Mouse (Mus musculus) limb, embryonic 14.5 days (tissue): ENCODE results near the gene Slit1. TPM values are rescaled to one million over a fixed set of nuclear protein-coding genes. Genes with fewer than 3 reads are reported as not detected.

Source experiments
- ATAC-seq: fragments of 200-750 bp; cut with Nextera tagmentation; 2 replicates; pipeline ENCODE4 v1.8.0; 2017; ENCODE audit warnings: low read depth, moderate number of reproducible peaks, moderate TSS enrichment; ENCODE audit not compliant: low FRiP score
- DNase-seq: peaks from one replicate; pipeline ENCODE4 v3.0.0-alpha.2; 2015; ENCODE audit warnings: low spot score
- H3K27ac ChIP-seq: fragments of 300-500 bp; sonication (generic); replicated peaks from 2 replicates; pipeline ENCODE4 v1.5.1; 2014; ENCODE audit warnings: low read depth, mild to moderate bottlenecking, low read length, moderate library complexity, mixed read lengths
- H3K27me3 ChIP-seq: fragments of 300-500 bp; sonication (generic); 2 replicates; pipeline ENCODE4 v1.6.1; 2014; ENCODE audit warnings: low read length, mixed read lengths; ENCODE audit not compliant: control insufficient read depth, insufficient read depth
- H3K36me3 ChIP-seq: fragments of 300-500 bp; sonication (generic); 2 replicates; pipeline ENCODE4 v1.6.1; 2014; ENCODE audit warnings: mild to moderate bottlenecking, low read length, moderate library complexity, mixed read lengths; ENCODE audit not compliant: control insufficient read depth, insufficient read depth
- H3K4me1 ChIP-seq: fragments of 300-500 bp; sonication (generic); 2 replicates; pipeline ENCODE4 v1.6.1; 2014; ENCODE audit warnings: antibody characterized with exemption, low read length, mixed read lengths; ENCODE audit not compliant: control insufficient read depth, insufficient read depth
- H3K4me2 ChIP-seq: fragments of 300-500 bp; sonication (generic); replicated peaks from 2 replicates; pipeline ENCODE4 v1.6.1; 2014; ENCODE audit warnings: low read depth, mild to moderate bottlenecking, low read length, moderate library complexity; ENCODE audit not compliant: severe bottlenecking
- H3K4me3 ChIP-seq: fragments of 300-500 bp; sonication (generic); replicated peaks from 2 replicates; pipeline ENCODE4 v1.5.1; 2014; ENCODE audit warnings: low read length
- H3K9ac ChIP-seq: fragments of 300-500 bp; sonication (generic); 2 replicates; pipeline ENCODE4 v1.6.1; 2014; ENCODE audit warnings: mild to moderate bottlenecking, low read depth, low read length, moderate library complexity; ENCODE audit not compliant: severe bottlenecking
- H3K9me3 ChIP-seq: fragments of 300-500 bp; sonication (generic); 2 replicates; pipeline ENCODE4 v1.6.1; 2016; ENCODE audit warnings: low read length; ENCODE audit not compliant: control insufficient read depth
- POLR2A ChIP-seq: fragments of 200-500 bp; IDR thresholded peaks from 2 replicates; pipeline ENCODE4 v1.8.0; 2012; ENCODE audit warnings: inconsistent platforms, mild to moderate bottlenecking, moderate library complexity, borderline replicate concordance; ENCODE audit not compliant: insufficient read depth, insufficient read length; ENCODE audit errors: extremely low read depth
- WGBS: fragments of 180-500 bp; shearing (Covaris S2); extraction: QIAGEN DNeasy Blood & Tissue Kit; methylation state at CpG from one replicate; pipeline ENCODE4 v1.1.7; 2014; 5-methylcytosine and 5-hydroxymethylcytosine counted together
- microRNA-seq: library from miRNA; unstranded; fragments of <30 nt; microRNA quantifications from one replicate; pipeline ENCODE4, GENCODE M21; 2016
- polyA plus RNA-seq, 2 experiments: library from polyadenylated mRNA; depleted of rRNA in 1 of 2; stranded (reverse) in 1 of 2; unstranded in 1 of 2; fragments of >200 nt; fragmentation: Nextera tagmentation in 1 of 2; extraction: Ambion mirVana in 1 of 2; gene quantifications; 2 replicates each; pipeline versions ENCODE4 v1.2.1 to v1.2.3; 2012 to 2014

Slit1 gene
- polyA plus RNA-seq, 2 experiments = 0.50 to 0.68 TPM

- Histone ChIP-seq H3K9ac (no peak overlapping the region), H3K4me2 (no peak overlapping the region), H3K27ac (no peak overlapping the region), H3K36me3 (peaks cover 44% of the 10 kb centered on the region), H3K4me1 (no peaks in the 10 kb centered on the region), H3K27me3 (no peaks in the 10 kb centered on the region), H3K4me3 (no peak overlapping the region), H3K9me3 (no peaks in the 10 kb centered on the region)
- TF ChIP-seq POLR2A = no peak
- DNase-seq = no peak
- WGBS = 87% methylated on average over 9 of the region's 9 CpGs
- ATAC-seq = no peak
Measured at GRCm38 (mm10) chr19:41558891-41559486, 184.5 kb downstream of the Slit1 start.

DNA sequence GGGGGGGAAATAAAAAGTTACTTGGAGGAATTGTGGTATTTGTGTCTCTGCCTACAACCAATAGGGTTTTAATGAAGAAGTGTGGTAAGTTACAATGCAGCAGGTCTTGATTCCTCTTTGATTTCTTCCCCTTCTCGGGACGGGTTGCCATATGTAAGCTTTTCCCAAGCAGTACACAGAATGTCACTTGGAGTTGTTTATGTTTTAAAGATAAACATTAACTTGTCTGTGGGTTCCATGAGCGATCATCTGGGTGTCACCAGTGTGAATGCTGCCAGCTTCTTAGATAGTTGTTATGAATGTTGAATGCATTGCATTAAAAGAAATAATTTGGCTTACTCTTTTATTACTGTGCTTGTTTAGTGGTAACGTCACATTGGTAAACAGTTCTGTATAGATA is 186.0 kb downstream of the Slit1 start:
- no peak for DNase-seq
- no peaks in the 10 kb centered on the region for H3K27me3 ChIP-seq
- peaks cover 46% of the 10 kb centered on the region for H3K36me3 ChIP-seq
- ATAC-seq = no peak
- TF ChIP-seq POLR2A = no peak
- no peaks in the 10 kb centered on the region for H3K9me3 ChIP-seq
- no peak overlapping the region for H3K27ac ChIP-seq
- no peak overlapping the region for H3K9ac ChIP-seq
- WGBS = 81% methylated on average over 4 of the region's 4 CpGs
- no peak overlapping the region for H3K4me2 ChIP-seq
- H3K4me1 ChIP-seq = no peaks in the 10 kb centered on the region
- H3K4me3 ChIP-seq = no peak overlapping the region

DNA sequence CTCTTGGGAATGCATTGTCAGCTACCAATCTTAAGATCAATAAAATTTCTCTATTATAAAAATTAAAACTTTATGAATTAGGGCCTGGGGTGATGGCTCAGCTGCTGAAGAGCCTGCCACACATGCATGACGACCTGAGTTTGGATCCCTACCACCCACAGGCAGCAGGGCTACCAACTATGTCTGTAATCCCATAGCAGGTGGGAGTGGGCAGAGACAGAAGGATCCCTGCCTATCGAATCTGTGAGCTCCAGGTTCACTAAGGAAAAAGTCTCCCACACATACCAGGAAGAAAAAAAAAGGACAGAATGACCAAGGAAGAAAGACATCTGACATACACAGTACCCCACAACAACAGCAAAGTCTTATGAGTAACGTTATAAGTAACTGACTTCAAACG is 186.5 kb downstream of the Slit1 start:
- DNase-seq = no peak
- no peak overlapping the region for H3K9ac ChIP-seq
- no peaks in the 10 kb centered on the region for H3K9me3 ChIP-seq
- no peak overlapping the region for H3K4me2 ChIP-seq
- H3K27me3 ChIP-seq = no peaks in the 10 kb centered on the region
- no peak for ATAC-seq
- H3K4me1 ChIP-seq = no peaks in the 10 kb centered on the region
- 85% methylated on average over 4 of the region's 4 CpGs for WGBS
- peaks cover 48% of the 10 kb centered on the region for H3K36me3 ChIP-seq
- TF ChIP-seq POLR2A = no peak
- no peak overlapping the region for H3K4me3 ChIP-seq
- H3K27ac ChIP-seq = no peak overlapping the region

Small RNA genes within 50 kb of the gene (microRNA-seq; reads per million reads assigned to microRNA genes)
- gene Mir8091 = not detected

Other genes starting within 250 kb of the Slit1 start
- gene Gm340, start 161.3 kb downstream of the Slit1 start, polyA plus RNA-seq (2012; rRNA removed) = 1.5 and 2.0 TPM in 2 replicates
- 3.1 and 3.9 TPM in 2 replicates for gene Gm340, start 161.3 kb downstream of the Slit1 start, polyA plus RNA-seq (2014; fragmentation: Nextera tagmentation; extraction: Ambion mirVana)
- 19.7 and 19.9 TPM in 2 replicates for gene Arhgap19, start 58.4 kb upstream of the Slit1 start, polyA plus RNA-seq (2012; rRNA removed)
- gene Arhgap19, start 58.4 kb upstream of the Slit1 start, polyA plus RNA-seq (2014; fragmentation: Nextera tagmentation; extraction: Ambion mirVana) = 18.8 and 19.1 TPM in 2 replicates
- 1.5 and 1.9 TPM in 2 replicates for gene Frat1, start 86.3 kb upstream of the Slit1 start, polyA plus RNA-seq (2012; rRNA removed)
- 4.6 and 4.9 TPM in 2 replicates for gene Frat1, start 86.3 kb upstream of the Slit1 start, polyA plus RNA-seq (2014; fragmentation: Nextera tagmentation; extraction: Ambion mirVana)
- gene Frat2, start 104.5 kb upstream of the Slit1 start, polyA plus RNA-seq (2012; rRNA removed) = 3.6 and 4.7 TPM in 2 replicates
- gene Frat2, start 104.5 kb upstream of the Slit1 start, polyA plus RNA-seq (2014; fragmentation: Nextera tagmentation; extraction: Ambion mirVana) = 1.9 and 3.2 TPM in 2 replicates
- 13.9 and 15.0 TPM in 2 replicates for gene Rrp12, start 152.5 kb upstream of the Slit1 start, polyA plus RNA-seq (2012; rRNA removed)
- gene Rrp12, start 152.5 kb upstream of the Slit1 start, polyA plus RNA-seq (2014; fragmentation: Nextera tagmentation; extraction: Ambion mirVana) = 13.2 TPM in 2 replicates
- 465 and 490 TPM in 2 replicates for gene Pgam1, start 168.3 kb upstream of the Slit1 start, polyA plus RNA-seq (2012; rRNA removed)
- 543 and 562 TPM in 2 replicates for gene Pgam1, start 168.3 kb upstream of the Slit1 start, polyA plus RNA-seq (2014; fragmentation: Nextera tagmentation; extraction: Ambion mirVana)
- 35.9 and 40.1 TPM in 2 replicates for gene Exosc1, start 189.8 kb upstream of the Slit1 start, polyA plus RNA-seq (2012; rRNA removed)
- 74.9 and 76.1 TPM in 2 replicates for gene Exosc1, start 189.8 kb upstream of the Slit1 start, polyA plus RNA-seq (2014; fragmentation: Nextera tagmentation; extraction: Ambion mirVana)
- 114 and 146 TPM in 2 replicates for gene Zdhhc16, start 189.8 kb upstream of the Slit1 start, polyA plus RNA-seq (2012; rRNA removed)
- gene Zdhhc16, start 189.8 kb upstream of the Slit1 start, polyA plus RNA-seq (2014; fragmentation: Nextera tagmentation; extraction: Ambion mirVana) = 76.1 and 79.2 TPM in 2 replicates
- gene Mms19, start 237.5 kb upstream of the Slit1 start, polyA plus RNA-seq (2012; rRNA removed) = 83.7 and 102 TPM in 2 replicates
- gene Mms19, start 237.5 kb upstream of the Slit1 start, polyA plus RNA-seq (2014; fragmentation: Nextera tagmentation; extraction: Ambion mirVana) = 30.0 and 36.1 TPM in 2 replicates
- 38.9 and 50.1 TPM in 2 replicates for gene Ubtd1, start 238.1 kb upstream of the Slit1 start, polyA plus RNA-seq (2012; rRNA removed)
- gene Ubtd1, start 238.1 kb upstream of the Slit1 start, polyA plus RNA-seq (2014; fragmentation: Nextera tagmentation; extraction: Ambion mirVana) = 19.4 and 19.7 TPM in 2 replicates